Mouse (Mus musculus) bone marrow, adult 2 months (tissue): ENCODE data around the gene Il23a. TPM values are rescaled to one million over a fixed set of nuclear protein-coding genes. Genes with fewer than 3 reads are reported as not detected.

Experiments
- H3K27ac ChIP-seq: fragments of 200-500 bp; 2 replicates; pipeline ENCODE4 v1.5.1; 2012; ENCODE audit warnings: low read depth, mild to moderate bottlenecking, control low read depth, inconsistent platforms, low read length; ENCODE audit not compliant: control insufficient read depth, poor library complexity, insufficient read depth
- H3K4me1 ChIP-seq: fragments of 200-500 bp; 2 replicates; pipeline ENCODE4 v1.6.1; 2011; ENCODE audit warnings: low read length; ENCODE audit not compliant: control insufficient read depth, insufficient read depth
- H3K4me3 ChIP-seq: fragments of 200-500 bp; replicated peaks from 2 replicates; pipeline ENCODE3; 2011; ENCODE audit warnings: mild to moderate bottlenecking, low read depth, low read length, control low read depth; ENCODE audit not compliant: control insufficient read depth
- CTCF ChIP-seq: fragments of 200-500 bp; IDR thresholded peaks from 2 replicates; pipeline ENCODE4 v1.5.1; 2011; ENCODE audit warnings: low read length, control low read depth; ENCODE audit not compliant: control insufficient read depth, insufficient read depth
- POLR2A ChIP-seq: fragments of 200-500 bp; IDR thresholded peaks from 2 replicates; pipeline ENCODE4 v1.6.1; 2011; ENCODE audit warnings: low read depth, mild to moderate bottlenecking, control low read depth, low read length, borderline replicate concordance; ENCODE audit not compliant: control insufficient read depth
- WGBS: fragments of 180-500 bp; shearing (Covaris S2); methylation state at CpG from one replicate; pipeline ENCODE4 v1.1.7; 2018; 5-methylcytosine and 5-hydroxymethylcytosine counted together
- polyA plus RNA-seq: library from polyadenylated mRNA; stranded (reverse); fragments of >200 nt; gene quantifications from 2 replicates; pipeline ENCODE4 v1.2.4, GENCODE M21; 2011; ENCODE audit warnings: low replicate concordance; ENCODE audit not compliant: missing spikeins, insufficient read depth, insufficient read length

Il23a gene
- polyA plus RNA-seq: 1.5 and 2.1 TPM in 2 replicates

GRCm38 (mm10) chr10:128298702-128299171 lies at the start of gene Il23a:
Gene Il23a (minus strand): TSS chr10:128298752.
- WGBS: 51% methylated on average over 11 of the region's 11 CpGs
- Histone ChIP-seq H3K4me3 (no peak within 1 kb of the TSS), H3K4me1 (peaks cover 3% of the 10 kb centered on the region; the same call in 1 of the 2 replicates), H3K27ac (peak within 1 kb of the TSS; percentile 44)
- TF ChIP-seq CTCF: no peak
- no peak for TF ChIP-seq POLR2A

- Histone ChIP-seq H3K4me1 (peaks cover 1% of the 10 kb centered on the region; the same call in 1 of the 2 replicates), H3K27ac (no peak overlapping the region), H3K4me3 (no peak overlapping the region)
- TF ChIP-seq CTCF (no peak), POLR2A (no peak)
- 89% methylated on average over 8 of the region's 8 CpGs for WGBS
Observed at GRCm38 (mm10) chr10:128347541-128347940, 49.0 kb upstream of the Il23a start.

GRCm38 (mm10) chr10:128344568-128345275 lies 46.2 kb upstream of the Il23a start:
- no peak for TF ChIP-seq POLR2A
- TF ChIP-seq CTCF: no peak
- Histone ChIP-seq H3K27ac (peak overlapping the region; percentile 13; the same call in 1 of the 2 replicates), H3K4me3 (no peak overlapping the region), H3K4me1 (peaks cover 1% of the 10 kb centered on the region; the same call in 1 of the 2 replicates)
- 5% methylated on average over 7 of the region's 7 CpGs for WGBS

- peaks cover 4% of the 10 kb centered on the region; the same call in 1 of the 2 replicates for H3K4me1 ChIP-seq
Observed at GRCm38 (mm10) chr10:128343436-128343835, 44.9 kb upstream of the Il23a start.

GRCm38 (mm10) chr10:128340257-128340656 lies 41.7 kb upstream of the Il23a start:
- Histone ChIP-seq H3K4me1 (peaks cover 4% of the 10 kb centered on the region; the same call in 1 of the 2 replicates), H3K27ac (no peak overlapping the region), H3K4me3 (no peak overlapping the region)
- WGBS: 48% methylated on average over 2 of the region's 2 CpGs
- TF ChIP-seq CTCF: peak; percentile 20; the same call in 1 of the 2 replicates
- no peak for TF ChIP-seq POLR2A

More at GRCm38 (mm10) chr10:128343436-128343835, 44.9 kb upstream of the Il23a start:
- WGBS: 74% methylated on average over 1 of the region's 1 CpGs
- H3K4me3 ChIP-seq: no peak overlapping the region
- no peak for TF ChIP-seq CTCF
- no peak for TF ChIP-seq POLR2A
- no peak overlapping the region for H3K27ac ChIP-seq

GRCm38 (mm10) chr10:128338948-128339347 lies 40.4 kb upstream of the Il23a start:
- Histone ChIP-seq H3K27ac (no peak overlapping the region), H3K4me1 (peaks cover 3% of the 10 kb centered on the region; the same call in 1 of the 2 replicates), H3K4me3 (no peak overlapping the region)
- TF ChIP-seq POLR2A (no peak), CTCF (no peak)
- 39% methylated on average over 2 of the region's 2 CpGs for WGBS

GRCm38 (mm10) chr10:128338415-128338814 lies 39.9 kb upstream of the Il23a start:
- 11% methylated on average over 5 of the region's 5 CpGs for WGBS
- TF ChIP-seq CTCF (no peak), POLR2A (no peak)
- peaks cover 3% of the 10 kb centered on the region; the same call in 1 of the 2 replicates for H3K4me1 ChIP-seq
- H3K27ac ChIP-seq: peak overlapping the region; percentile 99
- H3K4me3 ChIP-seq: peak overlapping the region; percentile 98
